Mouse (Mus musculus) stomach, postnatal 0 days (tissue): ENCODE measurements around the gene Apol9a.

Source experiments
- CTCF ChIP-seq: IDR thresholded peaks from 2 replicates; pipeline ENCODE4 v1.5.1; 2016; ENCODE audit warnings: antibody characterized with exemption, low read depth, mild to moderate bottlenecking, moderate library complexity
- EP300 ChIP-seq: optimal IDR thresholded peaks from 2 replicates; pipeline ENCODE3; 2016; ENCODE audit warnings: antibody characterized with exemption

GRCm38 (mm10) chr15:77369981-77370380 lies 41.0 kb downstream of the Apol9a start:
- no peak for TF ChIP-seq EP300
- no peak for TF ChIP-seq CTCF
